Comparison of ENCODE assay signal across 8 mouse cellular contexts in genomic region chr17:12915881-12916583, GRCm38 (mm10). TPM values are rescaled to one million over a fixed set of nuclear protein-coding genes. Genes with fewer than 3 reads are reported as not detected.
DNase-seq lines count a peak whose midpoint lies in the region; ATAC-seq lines count a peak whose summit lies in the region.

Gene Mrpl18 (minus strand): TSS chr17:12916345.

- DNase-seq in adipocyte (ENCODE audit: low spot score), result peak; percentile 100
- peak; percentile 100 for DNase-seq in embryo, embryonic 10 days (ENCODE audit: low spot score)
- DNase-seq in gastrocnemius, postnatal 10 days, result peak; percentile 94
- DNase-seq in induced T-regulatory cell, adult 2 months (ENCODE audit: low read depth), result peak; percentile 100
- DNase-seq in left cerebral cortex, adult 9 months (ENCODE audit: low spot score in 2 of 2), result peak; percentile 99 to 100
- peak; percentile 96 for DNase-seq in right cerebral cortex, postnatal 14 days
- DNase-seq in urinary bladder, postnatal 36 days (ENCODE audit: low spot score in 2 of 2), result peak; percentile 98 to 99

- peak; percentile 92 for ATAC-seq in megakaryocyte progenitor cell, adult 5-6 weeks (replicated peaks; ENCODE audit: poor library complexity)

RNA-seq across cellular contexts. Expression of gene Mrpl18, which starts in this region (rescaled TPM):
- total RNA-seq in gastrocnemius, postnatal 10 days (2021), result 10 to 100 TPM; 81.3 to 85.7 TPM
- total RNA-seq in megakaryocyte progenitor cell, adult 5-6 weeks (2015), result 168 and 184 TPM in 2 replicates
- total RNA-seq in megakaryocyte progenitor cell, adult 5-6 weeks (2017), result 213 TPM in 2 replicates

Comparison
In these comparisons a context has a peak if more than half of its experiments do, and no peak if none do; other contexts are left out.
1. Peak in every context shown above with its lines: DNase-seq and ATAC-seq.